Mouse (Mus musculus): Measurements from ENCODE around the gene Bfsp2. TPM values are rescaled to one million over a fixed set of nuclear protein-coding genes. Genes with fewer than 3 reads are reported as not detected.

The Bfsp2 gene
- polyA plus RNA-seq, 1 experiment, result 8.3 TPM

DNA sequence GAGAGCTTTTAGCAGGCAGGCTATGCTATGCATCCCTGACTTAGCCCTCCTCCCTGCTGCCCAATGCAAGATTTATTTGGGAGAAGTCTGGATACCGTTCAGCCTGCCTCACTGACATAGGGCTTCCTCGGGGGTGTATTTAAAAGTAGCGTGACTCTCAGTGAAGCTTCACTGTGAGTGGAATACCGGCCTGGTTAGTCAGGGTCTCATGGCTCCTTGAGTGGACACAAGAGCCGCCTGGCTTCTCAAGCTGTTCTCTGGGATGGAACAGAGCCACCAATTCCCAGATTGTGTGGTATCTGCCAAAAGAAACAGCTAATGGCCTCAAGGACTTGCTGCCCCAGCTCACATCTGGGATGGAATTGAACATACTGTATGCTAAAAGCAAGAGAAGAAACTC is 43.1 kb downstream of the Bfsp2 start:
- TF ChIP-seq CTCF (IDR thresholded peaks at IDR 0.05; ENCODE audit: extremely low read depth, insufficient read depth, low read length) (no peak), POLR2A (IDR thresholded peaks at IDR 0.05; ENCODE audit: extremely low read depth, insufficient read depth, low read length) (no peak)
- no peak overlapping the region for H3K4me3 ChIP-seq (ENCODE audit: insufficient read depth, low read length)
- no peak overlapping the region for H3K27ac ChIP-seq (ENCODE audit: insufficient read depth, low read length)
- no peaks in the 10 kb centered on the region for H3K4me1 ChIP-seq (ENCODE audit: control insufficient read depth, insufficient read depth, low read length)

DNA sequence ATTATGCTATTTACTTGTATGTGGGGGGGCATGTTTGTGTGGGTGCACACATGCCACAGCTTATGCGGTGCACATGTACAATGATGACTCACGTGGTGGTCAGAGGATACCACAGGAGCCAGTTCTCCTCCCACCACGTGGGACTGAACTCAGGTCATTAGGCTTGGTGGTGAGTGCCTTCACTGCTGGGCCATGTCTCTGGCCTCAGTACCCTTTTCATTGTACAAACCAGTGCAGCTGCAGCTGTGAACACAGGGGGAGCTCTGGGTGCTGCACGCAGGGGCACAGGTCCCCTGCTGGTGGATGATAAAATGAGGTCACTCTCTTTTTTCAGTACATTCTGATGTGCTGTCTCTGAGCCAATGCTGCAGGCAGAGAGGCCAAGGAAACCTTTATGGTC is 46.1 kb downstream of the Bfsp2 start:
- TF ChIP-seq POLR2A (IDR thresholded peaks at IDR 0.05; ENCODE audit: extremely low read depth, insufficient read depth, low read length), result no peak
- TF ChIP-seq CTCF (IDR thresholded peaks at IDR 0.05; ENCODE audit: extremely low read depth, insufficient read depth, low read length), result 0 out of 2 replicates have a peak, but pooled peaks have one; percentile 14
- Histone ChIP-seq H3K27ac (ENCODE audit: insufficient read depth, low read length) (no peak overlapping the region), H3K4me3 (ENCODE audit: insufficient read depth, low read length) (no peak overlapping the region), H3K4me1 (ENCODE audit: control insufficient read depth, insufficient read depth, low read length) (peaks cover 1% of the 10 kb centered on the region; the same call in 1 of the 2 replicates)

DNA sequence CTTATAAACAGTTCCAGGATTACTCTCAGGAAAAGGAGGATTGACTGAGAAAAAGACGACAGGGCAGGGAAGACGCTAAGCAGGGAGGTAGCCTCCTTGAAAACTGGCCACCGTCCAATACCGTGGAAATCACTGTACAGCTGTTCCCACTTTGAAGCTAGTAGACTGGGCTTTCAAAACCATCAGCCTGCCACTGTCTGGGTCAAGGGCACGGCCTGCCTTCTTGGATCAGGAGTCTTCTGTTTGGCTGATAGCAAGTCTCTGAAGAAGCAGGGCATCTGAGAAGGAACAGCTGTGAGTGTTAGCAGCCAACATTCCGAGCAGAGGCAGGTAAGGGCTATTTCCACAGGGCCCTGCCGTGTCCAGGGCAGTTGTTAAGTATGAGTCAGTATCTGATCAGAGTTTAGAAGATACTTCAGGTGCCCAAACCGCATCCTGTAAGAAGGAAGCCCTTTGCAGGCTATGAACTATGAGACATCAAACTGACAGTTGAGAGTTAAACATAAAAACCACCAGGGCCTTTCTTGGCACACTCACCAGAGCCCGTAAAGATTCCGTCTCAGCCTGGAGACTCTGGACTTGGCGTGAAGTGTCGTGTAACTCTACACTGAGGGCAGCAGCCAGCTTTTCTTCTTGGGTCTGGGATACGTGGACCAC is 48.0 kb downstream of the Bfsp2 start:
- Histone ChIP-seq H3K27ac (ENCODE audit: insufficient read depth, low read length) (no peak overlapping the region), H3K4me3 (ENCODE audit: insufficient read depth, low read length) (no peak overlapping the region), H3K4me1 (ENCODE audit: control insufficient read depth, insufficient read depth, low read length) (peaks cover 1% of the 10 kb centered on the region; the same call in 1 of the 2 replicates)
- no peak for TF ChIP-seq POLR2A (IDR thresholded peaks at IDR 0.05; ENCODE audit: extremely low read depth, insufficient read depth, low read length)
- TF ChIP-seq CTCF (IDR thresholded peaks at IDR 0.05; ENCODE audit: extremely low read depth, insufficient read depth, low read length), result no peak

- H3K4me1 ChIP-seq (ENCODE audit: control insufficient read depth, insufficient read depth, low read length), result peaks cover 1% of the 10 kb centered on the region; the same call in 1 of the 2 replicates
- H3K4me3 ChIP-seq (ENCODE audit: insufficient read depth, low read length), result no peak overlapping the region
- no peak overlapping the region for H3K27ac ChIP-seq (ENCODE audit: insufficient read depth, low read length)
- TF ChIP-seq POLR2A (IDR thresholded peaks at IDR 0.05; ENCODE audit: extremely low read depth, insufficient read depth, low read length), result no peak
- TF ChIP-seq CTCF (IDR thresholded peaks at IDR 0.05; ENCODE audit: extremely low read depth, insufficient read depth, low read length), result no peak
Observed at GRCm38 (mm10) chr9:103431718-103432117, 48.5 kb downstream of the Bfsp2 start.

DNA sequence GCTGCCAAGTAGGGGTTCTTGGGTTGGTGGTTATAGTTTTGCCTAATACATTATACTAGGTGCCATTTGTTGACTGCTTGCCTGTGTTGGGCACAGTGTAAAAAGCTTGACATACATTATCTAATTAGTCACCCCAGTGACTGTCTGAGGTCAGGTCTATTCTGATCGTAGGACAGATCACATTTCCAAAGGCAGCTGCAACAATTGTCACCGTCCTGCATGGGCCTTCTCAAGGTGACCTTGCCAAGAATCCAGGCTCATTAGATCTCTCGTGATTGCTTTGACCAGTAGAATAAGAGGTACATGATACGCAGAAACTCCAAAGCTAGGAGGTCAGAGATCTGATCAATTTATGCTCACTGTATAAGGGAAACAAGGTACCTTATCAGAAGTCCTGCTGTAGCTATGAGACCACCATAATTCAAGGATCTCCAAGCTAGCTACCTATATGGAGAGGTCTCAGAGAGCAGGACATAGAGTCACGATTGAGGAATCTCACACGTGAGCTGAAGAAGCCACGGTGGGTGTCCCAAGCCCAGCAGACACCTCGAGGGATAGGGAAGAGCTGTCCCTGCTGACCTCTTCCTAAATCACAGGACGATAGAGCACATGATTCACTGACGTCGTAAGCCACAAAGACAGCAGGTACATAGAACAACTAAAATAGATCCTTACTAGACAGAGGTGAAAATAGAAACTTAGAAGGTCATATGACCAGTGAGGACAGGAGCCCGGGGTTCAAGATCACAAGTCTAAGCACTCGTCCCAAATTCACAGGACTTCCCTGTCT is 49.6 kb downstream of the Bfsp2 start:
- TF ChIP-seq POLR2A (IDR thresholded peaks at IDR 0.05; ENCODE audit: extremely low read depth, insufficient read depth, low read length), result no peak
- no peak for TF ChIP-seq CTCF (IDR thresholded peaks at IDR 0.05; ENCODE audit: extremely low read depth, insufficient read depth, low read length)
- no peak overlapping the region for H3K27ac ChIP-seq (ENCODE audit: insufficient read depth, low read length)
- no peak overlapping the region for H3K4me3 ChIP-seq (ENCODE audit: insufficient read depth, low read length)

GRCm38 (mm10) chr9:103426425-103426824 is 53.8 kb downstream of the Bfsp2 start:
- Histone ChIP-seq H3K4me3 (ENCODE audit: insufficient read depth, low read length) (no peak overlapping the region), H3K4me1 (ENCODE audit: control insufficient read depth, insufficient read depth, low read length) (peaks cover under 1% of the 10 kb centered on the region; the same call in 1 of the 2 replicates), H3K27ac (ENCODE audit: insufficient read depth, low read length) (no peak overlapping the region)
- TF ChIP-seq POLR2A (IDR thresholded peaks at IDR 0.05; ENCODE audit: extremely low read depth, insufficient read depth, low read length) (no peak), CTCF (IDR thresholded peaks at IDR 0.05; ENCODE audit: extremely low read depth, insufficient read depth, low read length) (no peak)

More for the DNA sequence above, 49.6 kb downstream of the Bfsp2 start:
- peaks cover 1% of the 10 kb centered on the region; the same call in 1 of the 2 replicates for H3K4me1 ChIP-seq (ENCODE audit: control insufficient read depth, insufficient read depth, low read length)

DNA sequence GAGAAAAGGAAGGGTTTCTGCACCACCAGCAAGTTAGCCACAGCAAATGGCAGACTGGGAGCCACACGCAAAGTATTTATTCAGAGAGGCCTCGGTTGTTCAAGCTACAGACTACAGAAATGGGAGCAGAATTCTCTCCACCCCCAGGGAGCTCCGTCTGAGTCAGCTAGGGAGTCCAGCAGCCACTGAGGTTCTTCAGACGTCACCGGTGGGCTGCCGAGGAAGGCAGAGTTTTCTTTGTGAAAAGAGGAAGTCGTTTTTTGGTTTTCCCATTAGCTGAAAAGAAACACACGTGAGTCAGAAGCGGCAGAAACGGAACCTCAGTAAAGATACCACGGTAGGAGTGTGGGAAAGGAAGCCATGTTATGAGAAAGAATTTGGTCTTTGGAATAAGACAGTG is 55.4 kb downstream of the Bfsp2 start:
- TF ChIP-seq POLR2A (IDR thresholded peaks at IDR 0.05; ENCODE audit: extremely low read depth, insufficient read depth, low read length) (no peak), CTCF (IDR thresholded peaks at IDR 0.05; ENCODE audit: extremely low read depth, insufficient read depth, low read length) (no peak)
- Histone ChIP-seq H3K4me1 (ENCODE audit: control insufficient read depth, insufficient read depth, low read length) (no peaks in the 10 kb centered on the region; the same call in 1 of the 2 replicates), H3K4me3 (ENCODE audit: insufficient read depth, low read length) (no peak overlapping the region), H3K27ac (ENCODE audit: insufficient read depth, low read length) (no peak overlapping the region)

- no peak for TF ChIP-seq CTCF (IDR thresholded peaks at IDR 0.05; ENCODE audit: extremely low read depth, insufficient read depth, low read length)
- TF ChIP-seq POLR2A (IDR thresholded peaks at IDR 0.05; ENCODE audit: extremely low read depth, insufficient read depth, low read length), result no peak
- no peak overlapping the region for H3K4me3 ChIP-seq (ENCODE audit: insufficient read depth, low read length)
- H3K27ac ChIP-seq (ENCODE audit: insufficient read depth, low read length), result no peak overlapping the region
Observed at GRCm38 (mm10) chr9:103423951-103424350, 56.3 kb downstream of the Bfsp2 start.

DNA sequence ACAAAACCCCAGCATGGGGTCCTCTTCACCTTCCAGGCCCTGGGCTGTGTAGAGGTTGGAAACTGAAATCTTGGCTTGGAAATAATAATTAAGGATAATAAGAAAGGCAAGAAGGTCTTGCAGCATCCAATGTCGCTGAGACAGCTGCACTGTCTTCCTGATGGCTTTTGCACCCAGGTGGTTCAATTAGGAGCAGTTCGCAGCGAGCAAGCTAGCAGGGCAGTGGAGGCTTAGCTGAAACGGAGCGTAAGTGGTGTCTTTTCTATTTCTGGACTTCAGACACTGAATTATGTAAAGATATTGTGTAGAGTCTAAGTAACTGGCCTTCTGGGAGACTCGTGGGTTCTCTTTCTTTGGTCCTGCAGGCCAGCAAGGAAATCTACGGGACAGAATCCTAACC is 56.8 kb downstream of the Bfsp2 start:
- H3K4me3 ChIP-seq (ENCODE audit: insufficient read depth, low read length), result no peak overlapping the region
- H3K4me1 ChIP-seq (ENCODE audit: control insufficient read depth, insufficient read depth, low read length), result no peaks in the 10 kb centered on the region; the same call in 1 of the 2 replicates
- H3K27ac ChIP-seq (ENCODE audit: insufficient read depth, low read length), result no peak overlapping the region
- TF ChIP-seq CTCF (IDR thresholded peaks at IDR 0.05; ENCODE audit: extremely low read depth, insufficient read depth, low read length), result no peak

More at GRCm38 (mm10) chr9:103423951-103424350, 56.3 kb downstream of the Bfsp2 start:
- H3K4me1 ChIP-seq (ENCODE audit: control insufficient read depth, insufficient read depth, low read length), result no peaks in the 10 kb centered on the region; the same call in 1 of the 2 replicates
